Mouse (Mus musculus): ENCODE measurements around the gene Setd3.

The Setd3 gene

GRCm38 (mm10) chr12:108072907-108073306, 106.2 kb downstream of the Setd3 start:
- DNase-seq (ENCODE audit: low read depth, low spot score), result no peak

DNA sequence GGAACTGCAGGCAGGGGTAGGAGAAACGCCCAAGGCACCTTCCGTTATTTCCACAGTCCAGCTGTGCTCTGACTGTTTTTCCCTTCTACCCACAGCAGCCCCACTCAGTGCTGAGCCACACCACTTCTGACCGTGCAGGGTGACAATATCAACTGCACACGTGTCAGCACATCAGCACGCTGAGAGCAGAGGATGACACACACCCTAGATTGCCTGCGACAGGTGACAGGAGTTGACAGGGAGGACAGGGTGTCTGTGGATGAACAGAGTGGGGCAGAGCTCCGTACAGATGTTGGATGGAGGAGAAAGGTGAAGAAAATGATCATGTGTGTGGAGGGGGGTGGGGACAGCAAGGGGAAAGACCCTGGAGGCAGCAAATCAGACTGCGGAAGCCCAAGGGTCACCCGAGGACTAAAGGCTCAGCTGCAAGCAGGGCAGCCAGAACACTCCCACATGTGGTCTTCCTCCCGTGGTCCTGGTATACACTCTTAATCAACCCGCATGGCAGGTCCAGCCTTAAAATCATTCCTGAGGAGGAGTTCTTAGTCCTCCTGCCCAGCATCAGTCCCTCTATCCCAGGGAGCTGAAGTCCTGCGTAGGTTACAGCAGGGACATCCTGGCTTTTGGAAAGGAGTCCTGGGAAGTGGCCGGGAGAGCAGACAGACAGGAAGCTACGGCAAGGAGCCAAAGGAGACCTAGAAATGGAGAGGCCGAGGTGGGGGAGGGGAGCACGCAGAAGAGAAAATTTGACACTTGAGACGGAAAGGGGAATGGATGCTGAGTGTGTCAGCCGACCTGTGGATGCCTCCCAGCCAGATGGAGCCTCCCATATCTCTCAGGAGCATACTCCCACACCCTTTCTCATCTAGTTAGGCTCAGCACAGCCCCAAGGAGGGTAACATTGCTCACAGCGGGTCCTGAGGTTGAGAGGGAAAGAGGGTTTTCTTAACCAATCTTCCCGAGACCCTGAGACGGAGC, 108.1 kb downstream of the Setd3 start:
- no peak for DNase-seq (ENCODE audit: low read depth, low spot score)

DNA sequence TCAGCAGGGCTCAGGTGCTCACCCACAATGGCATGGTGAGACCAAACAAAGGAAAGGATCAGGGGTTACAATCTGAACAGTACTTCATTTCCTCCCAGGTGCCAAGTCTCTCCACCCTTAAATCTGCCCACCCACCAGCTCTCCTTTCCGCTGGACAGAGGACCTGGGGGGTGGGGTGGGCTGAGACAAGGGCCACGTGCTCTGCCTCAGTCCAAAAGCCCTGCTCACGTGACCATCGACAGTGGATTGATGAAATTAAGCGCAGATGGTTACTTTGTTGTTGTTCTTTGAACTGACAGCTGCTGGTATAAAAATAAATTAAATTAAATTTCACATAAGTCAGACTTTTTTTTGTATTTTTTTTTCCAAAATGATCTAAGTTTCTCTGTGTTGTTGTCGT, 109.6 kb downstream of the Setd3 start:
- no peak for DNase-seq (ENCODE audit: low read depth, low spot score)

DNA sequence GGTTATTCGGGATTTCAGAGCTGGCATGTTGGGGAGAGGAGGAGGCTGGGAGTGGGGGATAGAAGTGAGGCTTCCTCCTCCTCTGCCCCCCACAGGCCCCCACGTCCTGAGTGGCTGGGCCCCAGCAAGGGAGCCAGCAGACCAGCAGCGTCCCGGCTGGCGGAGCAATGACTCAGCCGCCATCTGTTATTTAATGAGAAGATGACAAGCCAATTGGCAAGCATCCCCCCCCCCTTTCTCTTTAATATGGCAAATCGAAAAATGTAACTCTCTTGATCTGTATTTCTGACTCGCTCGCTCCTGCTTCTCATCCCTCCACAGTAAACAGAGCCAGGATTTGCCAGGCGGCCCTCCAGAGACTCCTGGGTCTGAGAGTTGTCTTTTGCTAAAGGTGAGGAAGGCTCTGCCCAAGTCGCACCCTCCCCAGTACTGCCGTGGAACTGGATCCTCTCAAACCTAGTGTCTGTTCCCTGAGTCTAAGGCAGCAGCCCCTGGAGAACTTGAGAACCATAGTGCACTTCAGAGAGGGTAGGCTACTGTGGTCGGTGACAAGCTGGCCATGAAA, 111.2 kb downstream of the Setd3 start:
- DNase-seq (ENCODE audit: low read depth, low spot score), result no peak

GRCm38 (mm10) chr12:108067231-108067630, 111.9 kb downstream of the Setd3 start:
- no peak for DNase-seq (ENCODE audit: low read depth, low spot score)

DNA sequence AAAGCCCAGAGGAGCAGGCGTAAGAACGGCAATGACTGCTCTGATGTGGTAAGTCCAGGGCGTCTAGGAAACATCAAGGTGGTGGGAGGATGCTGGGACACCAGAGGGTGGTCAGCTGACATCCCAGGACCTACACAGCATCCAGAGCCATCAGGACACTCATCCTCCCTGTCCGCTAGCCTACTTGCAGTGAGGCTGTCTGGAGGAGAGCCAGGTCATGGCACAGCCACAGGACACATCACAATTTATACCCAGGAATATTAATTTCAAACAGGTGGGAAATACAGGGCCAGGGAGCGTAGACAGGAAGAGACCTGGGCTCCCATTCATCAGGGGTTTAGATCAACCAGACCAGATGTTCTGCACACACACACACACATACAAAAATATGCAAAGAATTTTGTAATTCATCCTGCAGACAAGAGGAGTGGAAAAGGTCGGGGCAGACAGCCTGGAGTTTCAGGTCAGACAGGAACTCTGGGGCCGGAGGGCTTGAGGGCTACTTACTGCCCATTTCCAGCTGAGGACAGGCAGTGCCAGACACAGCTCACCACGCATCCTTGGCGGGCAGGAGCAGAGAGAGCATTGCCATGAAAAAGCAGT, 114.6 kb downstream of the Setd3 start:
- no peak for DNase-seq (ENCODE audit: low read depth, low spot score)

DNA sequence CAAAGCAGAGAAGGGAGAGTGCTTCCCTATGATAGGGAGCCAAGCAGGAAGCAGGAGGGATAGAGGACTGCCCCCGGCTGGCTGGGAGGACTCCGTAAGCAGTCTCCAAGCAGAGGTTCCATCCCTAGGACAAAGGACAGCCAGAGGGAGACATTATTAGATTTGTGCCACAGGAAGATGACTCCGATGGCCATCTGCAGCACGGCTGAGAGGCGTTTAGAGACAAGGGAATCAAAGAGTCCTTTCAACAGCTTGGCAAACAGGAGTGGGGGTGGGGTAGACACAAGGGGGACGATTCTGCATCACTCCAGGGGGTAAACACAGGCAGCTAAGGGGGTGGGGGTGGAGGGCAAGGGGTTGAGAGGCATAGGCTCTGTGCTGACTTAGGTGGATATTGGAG, 115.1 kb downstream of the Setd3 start:
- DNase-seq (ENCODE audit: low read depth, low spot score), result no peak

DNA sequence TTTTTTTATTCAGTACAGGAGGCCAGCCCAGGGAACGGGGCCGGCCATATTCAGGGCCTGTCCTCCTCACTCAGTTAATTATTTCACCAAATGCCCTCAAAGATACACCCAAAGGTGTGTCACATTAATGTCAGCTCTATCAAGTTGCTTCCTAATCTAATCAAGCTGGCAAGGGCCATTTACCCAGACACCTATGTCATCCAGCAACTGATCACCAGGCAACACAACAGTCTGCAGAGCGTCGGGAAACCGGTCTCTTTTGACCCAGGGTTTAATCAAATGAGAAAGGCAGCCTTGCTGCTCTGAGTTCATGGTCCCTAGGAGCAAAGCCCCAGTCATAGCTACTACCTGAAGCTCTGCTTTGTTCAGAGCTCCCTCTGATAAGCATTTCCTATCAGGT, 117.0 kb downstream of the Setd3 start:
- DNase-seq (ENCODE audit: low read depth, low spot score), result no peak

GRCm38 (mm10) chr12:108061661-108062060, 117.5 kb downstream of the Setd3 start:
- no peak for DNase-seq (ENCODE audit: low read depth, low spot score)

Data from c-Kit-negative CD71-positive TER-119-positive erythroid progenitor cells, embryonic 14.5 days (primary cell).